Comparison of ENCODE assay signal across 8 mouse cellular contexts in genomic region chrX:99448852-99449554, GRCm38 (mm10). TPM values are rescaled to one million over a fixed set of nuclear protein-coding genes. Genes with fewer than 3 reads are reported as not detected.
DNase-seq lines count a peak whose midpoint lies in the region; ATAC-seq and TF ChIP-seq lines count a peak whose summit lies in the region.

No protein-coding gene starts in this region.

- no peaks in the 10 kb centered on the region for H3K4me1 ChIP-seq in liver, embryonic 12.5 days
- peaks cover 3% of the 10 kb centered on the region; the same call in 1 of the 2 replicates for H3K4me1 ChIP-seq in embryonic fibroblast, embryonic 13.5 days (ENCODE audit: control insufficient read depth, insufficient read depth, low read length)
- peaks cover 8% of the 10 kb centered on the region; the same call in 1 of the 2 replicates for H3K4me1 ChIP-seq in limb, embryonic 14.5 days (ENCODE audit: control insufficient read depth, insufficient read depth, low read length)
- 0 out of 2 replicates have a peak, but pooled peaks cover 5% of the 10 kb centered on the region for H3K4me1 ChIP-seq in stomach, embryonic 14.5 days (ENCODE audit: control insufficient read depth, insufficient read depth, low read length)

- no peak overlapping the region for H3K27ac ChIP-seq in liver, embryonic 12.5 days
- peak overlapping the region; percentile 44; the same call in 1 of the 2 replicates for H3K27ac ChIP-seq in embryonic fibroblast, embryonic 13.5 days (ENCODE audit: insufficient read depth, low read length)
- peak overlapping the region; percentile 85 for H3K27ac ChIP-seq in limb, embryonic 14.5 days (replicated peaks; ENCODE audit: low read depth, low read length)
- H3K27ac ChIP-seq in stomach, embryonic 14.5 days (ENCODE audit: low read length): peak overlapping the region; percentile 21; the same call in 1 of the 2 replicates

- TF ChIP-seq CTCF in embryonic fibroblast, embryonic 13.5 days (IDR thresholded peaks at IDR 0.05; ENCODE audit: borderline replicate concordance, insufficient read depth, low read length): no peak

- intact Hi-C loops in left cerebral cortex, postnatal 14 days (cut with DNase I): no loop called here

- WGBS in liver, embryonic 12.5 days (ENCODE audit: insufficient replicate concordance): 36% methylated on average over 15 of the region's 16 CpGs
- WGBS in limb, embryonic 14.5 days: 27% methylated on average over 15 of the region's 16 CpGs
- WGBS in stomach, embryonic 14.5 days: 24% methylated on average over 15 of the region's 16 CpGs

- H3K27me3 ChIP-seq in liver, embryonic 12.5 days (replicated peaks): peaks cover 75% of the 10 kb centered on the region
- no peaks in the 10 kb centered on the region for H3K27me3 ChIP-seq in limb, embryonic 14.5 days (ENCODE audit: control insufficient read depth, insufficient read depth, low read length)
- H3K27me3 ChIP-seq in stomach, embryonic 14.5 days (ENCODE audit: control insufficient read depth, insufficient read depth, low read length): no peaks in the 10 kb centered on the region

- no peaks in the 10 kb centered on the region for H3K36me3 ChIP-seq in liver, embryonic 12.5 days
- no peaks in the 10 kb centered on the region for H3K36me3 ChIP-seq in limb, embryonic 14.5 days (ENCODE audit: control insufficient read depth, insufficient read depth, low read length)
- H3K36me3 ChIP-seq in stomach, embryonic 14.5 days (ENCODE audit: control insufficient read depth, insufficient read depth, low read length): no peaks in the 10 kb centered on the region

- peak; percentile 45 for TF ChIP-seq POLR2A in embryonic fibroblast, embryonic 13.5 days (IDR thresholded peaks at IDR 0.05; ENCODE audit: low read depth, low read length)
- no peak for TF ChIP-seq POLR2A in limb, embryonic 14.5 days (IDR thresholded peaks at IDR 0.05; ENCODE audit: borderline replicate concordance, extremely low read depth, insufficient read depth, insufficient read length)

- H3K4me3 ChIP-seq in liver, embryonic 12.5 days: no peak overlapping the region
- no peak overlapping the region for H3K4me3 ChIP-seq in embryonic fibroblast, embryonic 13.5 days (ENCODE audit: insufficient read depth, low read length)
- 0 out of 2 replicates have a peak overlapping the region, but pooled peaks have one; percentile 10 for H3K4me3 ChIP-seq in limb, embryonic 14.5 days (replicated peaks; ENCODE audit: low read length)
- H3K4me3 ChIP-seq in stomach, embryonic 14.5 days (ENCODE audit: low read depth, low read length): no peak overlapping the region

- peak; percentile 18 for DNase-seq in liver
- DNase-seq in limb, embryonic 14.5 days (ENCODE audit: low spot score): peak; percentile 66
- DNase-seq in thymus, postnatal 14 days: no peak
- no peak for DNase-seq in left cerebral cortex, postnatal 14 days (ENCODE audit: low spot score in 2 of 2)

- no peak overlapping the region for H3K4me2 ChIP-seq in liver, embryonic 12.5 days
- peak overlapping the region; percentile 40 for H3K4me2 ChIP-seq in limb, embryonic 14.5 days (replicated peaks; ENCODE audit: low read depth, low read length, severe bottlenecking)
- 0 out of 2 replicates have a peak overlapping the region, but pooled peaks have one; percentile 7 for H3K4me2 ChIP-seq in stomach, embryonic 14.5 days (replicated peaks; ENCODE audit: low read depth, low read length)

- no peak for ATAC-seq in liver, embryonic 12.5 days
- ATAC-seq in limb, embryonic 14.5 days (ENCODE audit: low FRiP score, low read depth): peak; percentile 92
- peak; percentile 65; the same call in 1 of the 2 replicates for ATAC-seq in stomach, embryonic 14.5 days (ENCODE audit: insufficient number of reproducible peaks, insufficient read depth, low FRiP score, low read depth)
- no peak for ATAC-seq in megakaryocyte progenitor cell, adult 5-6 weeks (replicated peaks; ENCODE audit: poor library complexity)

- no peaks in the 10 kb centered on the region for H3K9me3 ChIP-seq in liver, embryonic 12.5 days (replicated peaks)
- H3K9me3 ChIP-seq in limb, embryonic 14.5 days (ENCODE audit: control insufficient read depth, low read length): no peaks in the 10 kb centered on the region
- no peaks in the 10 kb centered on the region for H3K9me3 ChIP-seq in stomach, embryonic 14.5 days (ENCODE audit: control insufficient read depth, low read depth, low read length)

- no peak overlapping the region for H3K9ac ChIP-seq in liver, embryonic 12.5 days
- 0 out of 2 replicates have a peak overlapping the region, but pooled peaks have one; percentile 12 for H3K9ac ChIP-seq in limb, embryonic 14.5 days (ENCODE audit: low read depth, low read length, severe bottlenecking)
- H3K9ac ChIP-seq in stomach, embryonic 14.5 days (replicated peaks; ENCODE audit: low read depth, low read length): no peak overlapping the region

RNA-seq across cellular contexts. Expression of gene Pja1, which starts 22.1 kb away (rescaled TPM):
- 45.7 and 46.9 TPM in 2 replicates for polyA plus RNA-seq in liver, embryonic 12.5 days (2016; fragmentation: Nextera tagmentation; extraction: Ambion mirVana)
- polyA plus RNA-seq in embryonic fibroblast, embryonic 13.5 days (2011; ENCODE audit: insufficient read length, low read depth, missing spikeins): 53.8 and 54.6 TPM in 2 replicates
- polyA plus RNA-seq in limb, embryonic 14.5 days (2012; rRNA removed): 104 and 120 TPM in 2 replicates
- polyA plus RNA-seq in limb, embryonic 14.5 days (2014; fragmentation: Nextera tagmentation; extraction: Ambion mirVana): 145 and 149 TPM in 2 replicates
- 149 and 153 TPM in 2 replicates for polyA plus RNA-seq in stomach, embryonic 14.5 days (2014; fragmentation: Nextera tagmentation; extraction: Ambion mirVana)
- total RNA-seq in megakaryocyte progenitor cell, adult 5-6 weeks (2015): 14.6 and 14.8 TPM in 2 replicates
- 35.2 and 40.4 TPM in 2 replicates for total RNA-seq in megakaryocyte progenitor cell, adult 5-6 weeks (2017)
- total RNA-seq in left cerebral cortex, postnatal 14 days (2021): 100 to 1,000 TPM; 181 to 200 TPM

Comparison
In these comparisons a context has a peak if more than half of its experiments do, and no peak if none do; other contexts are left out.
1. DNase-seq: peak in liver (single experiment) and limb, embryonic 14.5 days (single experiment); none in thymus, postnatal 14 days (single experiment) and left cerebral cortex, postnatal 14 days (0 of 2).
2. ATAC-seq: peak in limb, embryonic 14.5 days (single experiment) and stomach, embryonic 14.5 days (single experiment); none in liver, embryonic 12.5 days (single experiment) and megakaryocyte progenitor cell, adult 5-6 weeks (single experiment).